In the genomic region with DNA sequence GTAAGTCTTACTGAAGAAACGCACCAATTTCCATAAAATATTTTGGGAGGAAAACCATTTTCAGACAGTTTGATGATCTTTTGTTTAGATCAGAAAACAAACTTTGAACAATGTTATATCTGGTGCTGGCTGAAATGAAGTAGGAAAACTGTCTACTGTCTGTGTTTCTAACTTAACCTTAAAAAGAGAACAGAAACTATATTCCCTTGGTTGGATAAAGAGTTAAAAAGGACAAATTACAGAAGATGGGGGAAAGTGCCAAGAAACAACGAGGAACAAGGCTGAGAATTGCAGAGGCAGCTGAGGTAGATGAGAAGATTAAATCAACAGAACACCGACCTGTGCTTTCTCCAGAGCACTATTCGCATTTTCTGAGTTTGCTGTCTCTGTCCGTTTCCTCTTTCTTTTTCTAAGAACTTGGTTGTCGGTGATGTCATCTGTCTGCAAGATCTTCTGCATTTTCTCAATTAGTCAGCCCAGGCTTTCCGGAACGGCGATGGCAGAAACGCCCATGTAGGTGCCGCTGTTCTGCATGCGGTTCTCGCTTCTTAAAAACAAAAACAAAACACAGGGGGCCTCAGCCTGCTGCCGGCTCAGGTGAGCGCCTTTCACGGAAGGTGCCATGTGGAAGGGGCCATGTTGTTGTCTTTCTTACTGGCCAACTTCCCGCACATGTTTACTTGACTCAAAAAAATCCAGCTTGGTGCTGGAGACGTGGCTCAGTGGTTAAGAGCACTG, we compare ENCODE assay signal across 8 mouse cellular contexts. TPM values are rescaled to one million over a fixed set of nuclear protein-coding genes. Genes with fewer than 3 reads are reported as not detected.
DNase-seq lines count a peak whose midpoint lies in the region; ATAC-seq lines count a peak whose summit lies in the region.

No protein-coding gene starts in this region.

- H3K27me3 ChIP-seq in kidney, embryonic 16.5 days (ENCODE audit: insufficient read depth, low read length) = no peaks in the 10 kb centered on the region

- no peak for ATAC-seq in kidney, embryonic 16.5 days (ENCODE audit: low FRiP score, low TSS enrichment)

- WGBS in kidney, embryonic 16.5 days = 22% methylated on average over 18 of the region's 18 CpGs

- peak; percentile 56 for DNase-seq in right cerebral cortex, adult 2 months (ENCODE audit: low spot score in 2 of 2)
- no peak for DNase-seq in right cerebral cortex, postnatal 4 days
- peak; percentile 44 to 46 for DNase-seq in heart, adult 9 months (ENCODE audit: low spot score in 2 of 2)
- DNase-seq in lung, adult 18-20 months = peak; percentile 45 to 54
- peak; percentile 45 for DNase-seq in right cerebral cortex, postnatal 25 days
- DNase-seq in cerebellum, postnatal 4 days (ENCODE audit: low spot score in 2 of 2) = no peak

- H3K9me3 ChIP-seq in kidney, embryonic 16.5 days (ENCODE audit: low read length) = no peaks in the 10 kb centered on the region

- peak overlapping the region; percentile 15; the same call in 1 of the 2 replicates for H3K9ac ChIP-seq in kidney, embryonic 16.5 days (replicated peaks; ENCODE audit: low read length)

- H3K4me3 ChIP-seq in brown adipose tissue, adult 24 weeks (ENCODE audit: insufficient read depth, low read depth, low read length) = peak overlapping the region; percentile 12; the same call in 1 of the 2 replicates
- peak overlapping the region; percentile 27 for H3K4me3 ChIP-seq in kidney, embryonic 16.5 days (ENCODE audit: low read length)

- H3K36me3 ChIP-seq in kidney, embryonic 16.5 days (ENCODE audit: insufficient read depth, low read length) = no peaks in the 10 kb centered on the region

- H3K27ac ChIP-seq in brown adipose tissue, adult 24 weeks (replicated peaks; ENCODE audit: low read depth, low read length) = peak overlapping the region; percentile 52; the same call in 1 of the 2 replicates
- no peak overlapping the region for H3K27ac ChIP-seq in kidney, embryonic 16.5 days (ENCODE audit: low read length)

- H3K4me2 ChIP-seq in kidney, embryonic 16.5 days (replicated peaks; ENCODE audit: low read depth, low read length) = peak overlapping the region; percentile 48

- H3K4me1 ChIP-seq in brown adipose tissue, adult 24 weeks (ENCODE audit: control insufficient read depth, insufficient read depth, insufficient read length, low read length) = no peaks in the 10 kb centered on the region
- H3K4me1 ChIP-seq in kidney, embryonic 16.5 days (ENCODE audit: insufficient read depth, low read length) = no peaks in the 10 kb centered on the region

RNA-seq across cellular contexts. Expression of a gene that starts 24.3 kb away (rescaled TPM):
- not detected in 2 replicates for polyA plus RNA-seq in brown adipose tissue, adult 24 weeks (2012; ENCODE audit: insufficient read depth, insufficient read length, missing spikeins)
- 0.19 and 0.40 TPM in 2 replicates for polyA plus RNA-seq in kidney, embryonic 16.5 days (2015; fragmentation: Nextera tagmentation; extraction: Ambion mirVana)

RNA-seq across cellular contexts. Expression of a gene that starts 24.8 kb away (rescaled TPM):
- polyA plus RNA-seq in brown adipose tissue, adult 24 weeks (2012; ENCODE audit: insufficient read depth, insufficient read length, missing spikeins) = 42.7 and 56.1 TPM in 2 replicates
- polyA plus RNA-seq in kidney, embryonic 16.5 days (2015; fragmentation: Nextera tagmentation; extraction: Ambion mirVana) = 23.4 and 28.0 TPM in 2 replicates

Comparison
In these comparisons a context has a peak if more than half of its experiments do, and no peak if none do; other contexts are left out.
1. DNase-seq: peak in right cerebral cortex, adult 2 months (2 of 2), heart, adult 9 months (2 of 2), lung, adult 18-20 months (2 of 2) and right cerebral cortex, postnatal 25 days (single experiment); none in right cerebral cortex, postnatal 4 days (single experiment) and cerebellum, postnatal 4 days (0 of 2).